Mouse (Mus musculus): ENCODE data around the gene Sprtn. TPM values are rescaled to one million over a fixed set of nuclear protein-coding genes. Genes with fewer than 3 reads are reported as not detected.

The Sprtn gene
- total RNA-seq (2023): 10 to 100 TPM; 33.2 to 38.3 TPM

DNA sequence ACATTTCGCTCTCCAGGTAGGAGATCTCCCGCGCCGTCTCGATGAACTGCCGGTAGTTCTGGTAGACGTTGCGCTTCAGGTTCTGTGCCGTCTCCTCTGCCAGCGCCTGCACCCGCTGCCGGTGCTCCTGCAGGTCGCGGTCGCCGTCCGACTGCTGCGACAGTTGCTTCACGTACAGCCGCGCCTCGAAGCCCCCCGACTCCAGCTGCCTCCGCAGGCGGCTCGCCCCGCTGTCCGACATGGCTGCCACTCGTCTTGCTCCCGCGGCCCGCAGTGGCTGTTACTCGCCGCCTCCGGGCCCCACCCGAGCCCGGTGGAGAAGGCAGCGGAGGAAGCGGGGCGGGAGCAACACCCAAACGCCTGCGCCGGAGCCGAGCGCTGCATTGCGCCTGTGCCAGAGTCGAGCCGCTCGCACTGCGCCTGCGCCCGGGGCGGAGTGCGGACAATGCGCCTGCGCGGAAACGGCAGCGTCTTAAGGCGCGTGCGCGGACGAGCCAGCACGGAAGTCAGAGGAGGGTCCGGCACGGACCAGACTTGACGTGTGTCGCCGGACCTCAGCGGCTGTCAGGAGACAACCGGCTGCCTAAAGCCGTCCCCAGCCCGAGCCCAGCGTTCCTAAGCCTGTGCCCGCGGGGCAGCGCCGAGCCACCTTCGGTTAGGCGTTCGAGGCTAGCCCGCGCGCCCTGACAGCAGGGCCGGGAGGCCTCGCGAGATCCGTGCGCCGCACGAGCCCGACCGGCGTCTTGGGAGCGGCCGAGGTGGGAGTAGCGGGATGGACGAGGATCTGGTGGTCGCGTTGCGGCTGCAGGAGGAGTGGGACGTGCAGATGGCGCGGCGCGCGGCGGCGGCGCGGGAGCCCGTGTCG, at the start of gene Sprtn, which contains the start of gene Exoc8:
Gene Sprtn, plus strand, starts transcription at position 501 of the 865 bp plus-strand sequence.
Gene Exoc8, minus strand, starts transcription at position 320 of the 865 bp plus-strand sequence.

GRCm38 (mm10) chr8:124862321-124863162, 35.1 kb upstream of the Sprtn start, which contains the start of the genes Gnpat and 2810004N23Rik:
Gene Gnpat, plus strand, starts transcription at chr8:124863033.
Gene 2810004N23Rik, minus strand, starts transcription at chr8:124863120.

DNA sequence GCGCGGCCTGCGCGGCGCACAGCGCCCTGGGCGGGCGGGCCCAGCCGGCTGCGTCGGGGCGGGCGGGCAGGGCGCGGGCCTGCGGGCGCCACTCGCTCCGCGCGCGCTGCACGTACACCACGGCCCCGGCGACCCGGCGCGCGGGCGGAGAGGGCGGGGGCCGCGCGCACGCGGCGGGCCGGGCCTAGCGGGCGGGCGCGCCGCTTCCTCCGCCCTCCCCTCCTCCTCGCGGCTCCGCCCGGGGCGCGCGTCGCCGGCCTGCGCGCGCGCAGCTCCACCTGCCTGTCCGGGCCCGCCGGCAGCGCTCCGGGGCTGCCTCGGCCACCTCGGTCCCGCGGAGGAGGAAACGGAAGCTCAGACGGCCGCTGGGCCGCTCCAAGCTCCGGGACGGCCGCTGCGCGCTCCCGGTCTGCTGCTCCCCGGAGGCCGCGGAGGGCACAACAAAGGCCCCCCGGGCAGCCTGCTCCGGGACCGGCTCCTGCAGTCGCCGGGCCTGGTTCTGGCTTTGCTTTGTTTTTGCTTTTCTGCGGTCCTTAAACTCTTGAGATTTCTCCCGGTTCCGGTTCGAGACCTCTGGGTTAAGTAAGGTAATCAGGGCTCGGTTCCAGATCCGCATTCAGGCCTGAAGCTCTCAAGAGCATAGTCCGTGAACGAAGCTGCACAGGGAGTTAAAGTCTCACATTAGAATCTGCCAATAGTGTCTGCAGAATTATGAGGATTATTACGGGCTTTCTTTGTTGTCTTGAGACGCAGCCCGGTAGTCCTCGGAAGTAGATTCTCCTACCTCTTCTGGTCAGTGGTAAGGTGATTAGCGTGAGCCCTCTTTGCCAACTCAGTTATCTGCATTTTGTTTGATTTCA, 51.8 kb downstream of the Sprtn start, which contains the start of gene Egln1:
Gene Egln1, minus strand, starts transcription at position 116 of the 860 bp plus-strand sequence.

Other genes with a start within 250 kb of the Sprtn start
- 1 to 10 TPM; 6.0 to 7.7 TPM for gene 2310022B05Rik, start 234.5 kb upstream of the Sprtn start, total RNA-seq (2023)
- gene Ttc13, start 175.9 kb upstream of the Sprtn start, total RNA-seq (2023): 100 to 1,000 TPM; 220 to 276 TPM
- gene Arv1, start 175.7 kb upstream of the Sprtn start, total RNA-seq (2023): 10 to 100 TPM; 32.8 to 41.5 TPM
- under 1 TPM in 1 of 2 experiments, not detected in 1; 0.70 TPM for gene Fam89a, start 146.1 kb upstream of the Sprtn start, total RNA-seq (2023)
- not detected for gene Trim67, start 104.8 kb upstream of the Sprtn start, total RNA-seq (2023)
- 10 to 100 TPM; 63.8 to 68.8 TPM for gene Gnpat, start 34.9 kb upstream of the Sprtn start, total RNA-seq (2023)
- 10 to 100 TPM; 28.8 to 30.0 TPM for gene 2810004N23Rik, start 34.8 kb upstream of the Sprtn start, total RNA-seq (2023)
- 10 to 100 TPM; 14.9 to 17.5 TPM for gene Exoc8, start 181 bp upstream of the Sprtn start, total RNA-seq (2023)
- 10 to 100 TPM; 39.2 to 39.5 TPM for gene Egln1, start 51.4 kb downstream of the Sprtn start, total RNA-seq (2023)
- 10 to 100 TPM; 50.0 to 60.1 TPM for gene Tsnax, start 115.1 kb downstream of the Sprtn start, total RNA-seq (2023)
- 1 to 10 TPM; 4.6 to 5.1 TPM for gene Disc1, start 156.3 kb downstream of the Sprtn start, total RNA-seq (2023)

Measured in T-cell, adult 66 days (primary cell).